Mouse (Mus musculus) CH12.LX (cell line): ENCODE results near the gene Gpr15.
A peak's percentile ranks its signal among the peaks of the same experiment; 100 is the strongest.

Experiments used
- CTCF ChIP-seq, 2 experiments: IDR thresholded peaks in 1 of 2; conservative IDR thresholded peaks in 1 of 2; 2 replicates each; pipeline ENCODE4 v1.5.1; 2011 to 2012; ENCODE audit warnings: low read depth in 2 of 2, low read length in 2 of 2, improper control_type of control experiment in 1 of 2, inconsistent platforms in 1 of 2, mild to moderate bottlenecking in 1 of 2, moderate library complexity in 1 of 2
- POLR2A ChIP-seq: IDR thresholded peaks from 2 replicates; pipeline ENCODE4 v1.6.1; 2011; ENCODE audit warnings: low read depth, mild to moderate bottlenecking, improper control_type of control experiment, low read length
- UBTF ChIP-seq: IDR thresholded peaks from 2 replicates; pipeline ENCODE4 v1.6.1; 2012; ENCODE audit warnings: low read depth, mild to moderate bottlenecking, inconsistent platforms, low read length, improper control_type of control experiment, moderate library complexity

DNA sequence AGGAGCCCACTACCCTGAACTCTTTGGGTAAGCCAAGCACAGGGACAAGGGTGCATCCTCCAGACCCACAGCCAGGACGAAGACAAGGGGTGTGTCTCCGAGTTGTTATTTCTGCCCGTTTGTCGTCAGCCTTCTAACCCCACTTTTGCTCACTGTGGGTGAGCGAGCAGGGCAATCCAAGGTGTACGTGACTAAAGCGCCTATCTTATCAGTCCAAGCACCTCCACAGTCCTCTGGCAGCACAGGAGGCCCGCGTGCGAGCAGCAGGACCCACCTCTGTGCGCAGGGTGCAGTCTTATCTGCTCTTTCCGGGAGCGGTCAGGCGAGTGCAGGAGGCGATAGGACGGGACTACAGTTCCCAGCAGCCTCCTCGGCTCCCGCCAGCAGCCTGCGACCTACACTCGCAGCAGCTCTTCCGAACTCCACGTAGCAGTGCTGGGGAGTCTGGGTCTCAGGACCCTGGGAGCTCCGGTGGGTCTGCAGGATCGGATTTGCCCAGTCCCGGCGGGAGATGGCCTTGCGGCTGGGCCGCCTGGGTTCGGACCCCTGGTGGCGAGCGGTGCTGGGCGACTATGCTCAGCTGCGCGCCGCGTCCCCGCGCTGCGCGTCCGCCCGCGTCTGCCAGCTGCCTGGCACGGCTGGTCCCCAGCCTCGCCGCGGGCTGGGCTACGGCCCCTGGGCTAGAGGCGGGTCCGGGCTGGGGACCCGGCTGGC lies 48.8 kb downstream of the Gpr15 start, which contains the start of gene Cpox:
- TF ChIP-seq CTCF (conservative IDR thresholded peaks at IDR 0.05 in 1 of 2, IDR thresholded peaks at IDR 0.05 in 1 of 2; ENCODE audit: low read depth in 2 of 2, low read length in 2 of 2): peak in 1 of 2 experiments; percentile 21; a peak in 2 of 4 replicates
- TF ChIP-seq POLR2A: peak; percentile 93
- peak; percentile 88 for TF ChIP-seq UBTF
